Mouse (Mus musculus): ENCODE results near the gene Gm10428. TPM values are rescaled to one million over a fixed set of nuclear protein-coding genes. Genes with fewer than 3 reads are reported as not detected.
"Not testable (repeated sequence)": the region's sequence is repeated elsewhere in the genome, so short reads cannot be mapped to it uniquely, and the experiment has no call there.

Gm10428 gene
- polyA plus RNA-seq, 1 experiment from 2014 or later, result not detected

DNA sequence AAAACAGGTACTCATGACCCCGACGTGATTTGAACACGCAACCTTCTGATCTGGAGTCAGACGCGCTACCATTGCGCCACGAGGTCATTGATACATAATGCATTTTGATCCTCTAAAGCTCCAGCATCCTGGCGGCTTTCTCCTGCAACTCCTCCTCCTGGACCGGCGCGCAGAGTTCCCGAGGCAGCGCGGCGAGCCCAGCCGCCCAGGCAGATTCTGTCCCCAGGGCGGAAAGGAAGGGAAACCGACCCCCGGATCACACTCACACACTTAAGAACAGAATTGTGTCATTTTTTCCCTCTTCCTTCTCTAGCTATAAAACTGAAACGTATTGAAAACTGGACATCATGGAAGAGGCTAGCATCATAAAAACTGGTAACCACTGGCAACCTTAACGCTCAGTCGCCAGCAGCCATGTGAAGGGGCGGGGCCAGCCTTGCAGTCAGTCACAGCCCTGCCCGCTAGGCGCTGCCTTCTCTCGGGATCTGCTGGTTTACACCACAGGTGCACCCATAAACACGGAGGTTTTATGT is 6.8 kb upstream of the Gm10428 start:
- 2% methylated on average over 27 of the region's 27 CpGs for WGBS
- ATAC-seq (ENCODE audit: insufficient number of reproducible peaks, insufficient read depth, low FRiP score, low TSS enrichment), result no peak
- H3K4me3 ChIP-seq, result peak overlapping the region; percentile 38
- H3K9ac ChIP-seq, result no peak overlapping the region
- H3K4me2 ChIP-seq (replicated peaks), result peak overlapping the region; percentile 57
- no peaks in the 10 kb centered on the region for H3K9me3 ChIP-seq
- H3K36me3 ChIP-seq, result no peaks in the 10 kb centered on the region
- H3K4me1 ChIP-seq, result peaks cover 10% of the 10 kb centered on the region; the same call in 1 of the 2 replicates
- peaks cover 9% of the 10 kb centered on the region; the same call in 1 of the 2 replicates for H3K27me3 ChIP-seq
- no peak overlapping the region for H3K27ac ChIP-seq

- Histone ChIP-seq H3K27ac (no peak overlapping the region), H3K27me3 (peaks cover 9% of the 10 kb centered on the region; the same call in 1 of the 2 replicates), H3K9ac (no peak overlapping the region), H3K4me2 (replicated peaks) (no peak overlapping the region), H3K36me3 (no peaks in the 10 kb centered on the region), H3K4me3 (no peak overlapping the region), H3K9me3 (no peaks in the 10 kb centered on the region), H3K4me1 (peaks cover 5% of the 10 kb centered on the region; the same call in 1 of the 2 replicates)
- no peak for ATAC-seq (ENCODE audit: insufficient number of reproducible peaks, insufficient read depth, low FRiP score, low TSS enrichment)
- 67% methylated on average over 9 of the region's 9 CpGs for WGBS
Measured at GRCm38 (mm10) chr11:62747227-62747626, 5.7 kb upstream of the Gm10428 start.

GRCm38 (mm10) chr11:62748062-62748461 is 4.8 kb upstream of the Gm10428 start:
- Histone ChIP-seq H3K27me3 (peaks cover 9% of the 10 kb centered on the region; the same call in 1 of the 2 replicates), H3K9me3 (no peaks in the 10 kb centered on the region), H3K36me3 (no peaks in the 10 kb centered on the region), H3K4me3 (no peak overlapping the region), H3K9ac (no peak overlapping the region), H3K4me1 (peaks cover 5% of the 10 kb centered on the region; the same call in 1 of the 2 replicates), H3K27ac (no peak overlapping the region), H3K4me2 (replicated peaks) (no peak overlapping the region)
- no peak for ATAC-seq (ENCODE audit: insufficient number of reproducible peaks, insufficient read depth, low FRiP score, low TSS enrichment)
- WGBS, result 79% methylated on average over 4 of the region's 4 CpGs

DNA sequence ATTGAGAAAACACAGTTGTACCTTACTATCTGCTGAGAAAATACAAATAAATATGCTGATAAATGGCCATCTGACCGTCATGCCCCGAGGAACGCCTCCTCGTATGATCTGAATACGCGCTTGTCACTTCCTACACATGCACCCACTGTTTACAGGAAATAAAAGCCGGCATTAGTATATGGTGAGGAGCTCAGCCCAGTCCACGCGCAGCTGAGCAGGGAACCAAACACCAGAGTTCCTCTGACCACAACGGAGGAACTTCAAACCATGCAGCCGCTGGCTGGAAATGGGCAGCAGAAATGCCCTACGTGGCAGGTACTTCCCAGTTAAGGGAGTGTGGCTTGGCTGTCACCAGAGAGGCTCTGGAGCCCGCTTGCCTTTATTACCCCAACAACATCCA is 3.5 kb upstream of the Gm10428 start:
- not testable (repeated sequence) for H3K27me3 ChIP-seq; H3K4me3 ChIP-seq; H3K36me3 ChIP-seq; H3K9ac ChIP-seq; H3K4me2 ChIP-seq (replicated peaks); ATAC-seq (ENCODE audit: insufficient number of reproducible peaks, insufficient read depth, low FRiP score, low TSS enrichment); H3K27ac ChIP-seq; H3K9me3 ChIP-seq; H3K4me1 ChIP-seq
- 91% methylated on average over 13 of the region's 13 CpGs for WGBS

DNA sequence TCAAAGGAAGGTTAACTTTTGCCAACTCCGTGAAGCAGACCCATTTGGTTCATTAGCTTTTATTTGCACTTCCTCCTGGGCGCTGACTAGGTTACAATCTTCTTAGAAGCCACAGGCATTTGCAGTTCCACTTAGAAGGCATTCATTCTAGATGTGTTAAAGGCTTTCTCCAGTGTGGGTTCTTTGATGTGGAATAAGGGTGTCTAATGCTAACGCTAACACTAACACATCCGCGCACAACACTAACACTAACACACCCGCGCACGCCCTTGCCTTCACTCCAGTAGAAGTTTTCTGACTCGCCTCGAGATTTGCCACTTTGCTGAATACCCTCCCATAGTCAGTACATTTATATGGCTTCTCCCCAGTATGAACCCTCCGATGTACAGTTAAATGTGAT is 709 bp upstream of the Gm10428 start:
- Histone ChIP-seq H3K4me1 (0 out of 2 replicates have a peak, but pooled peaks cover 1% of the 10 kb centered on the region), H3K27me3 (peaks cover 9% of the 10 kb centered on the region; the same call in 1 of the 2 replicates), H3K27ac (no peak overlapping the region), H3K4me2 (replicated peaks) (no peak overlapping the region), H3K9ac (no peak overlapping the region), H3K9me3 (no peaks in the 10 kb centered on the region), H3K36me3 (no peaks in the 10 kb centered on the region), H3K4me3 (no peak overlapping the region)
- no peak for ATAC-seq (ENCODE audit: insufficient number of reproducible peaks, insufficient read depth, low FRiP score, low TSS enrichment)
- WGBS, result 81% methylated on average over 11 of the region's 11 CpGs

DNA sequence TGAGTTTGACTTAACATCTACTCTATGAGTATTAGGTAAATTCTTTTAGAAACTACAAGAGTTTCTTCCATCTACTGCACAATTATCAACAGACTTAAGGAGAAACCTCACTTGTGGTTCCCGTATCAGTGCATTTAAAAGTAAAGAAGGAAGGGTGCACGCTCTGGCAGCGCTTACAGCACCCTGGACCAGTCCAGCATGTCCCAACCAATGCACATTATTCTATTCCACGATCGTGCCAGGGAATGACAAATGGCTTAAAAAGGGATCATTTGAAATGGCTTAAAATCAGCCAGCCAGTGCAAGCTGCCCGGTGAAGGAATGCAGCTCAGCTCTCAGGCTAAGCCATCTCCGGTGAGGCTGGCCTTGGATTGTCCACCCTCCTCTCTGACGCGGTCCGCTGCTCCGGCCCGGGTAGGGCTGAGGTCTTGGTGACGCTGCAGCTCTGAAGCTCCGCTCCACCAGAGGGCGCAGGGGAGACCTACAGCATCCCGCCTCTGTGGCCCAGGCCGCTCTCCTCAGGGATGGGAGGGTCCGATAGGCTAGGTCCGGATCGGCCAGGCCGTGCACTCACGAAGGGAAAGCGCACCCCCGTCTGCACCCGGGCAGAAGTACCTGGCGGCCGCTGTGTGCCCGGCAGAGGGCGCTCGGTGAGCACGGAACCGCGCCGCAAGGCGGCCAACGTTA is 3.7 kb downstream of the Gm10428 start:
- WGBS, result 6% methylated on average over 36 of the region's 36 CpGs
- Histone ChIP-seq H3K9ac (0 out of 2 replicates have a peak overlapping the region, but pooled peaks have one; percentile 30), H3K4me2 (replicated peaks) (peak overlapping the region; percentile 50), H3K4me3 (peak overlapping the region; percentile 22), H3K36me3 (no peaks in the 10 kb centered on the region), H3K4me1 (0 out of 2 replicates have a peak, but pooled peaks cover 3% of the 10 kb centered on the region), H3K27me3 (peaks cover 4% of the 10 kb centered on the region), H3K27ac (no peak overlapping the region), H3K9me3 (no peaks in the 10 kb centered on the region)
- peak; percentile 98 for ATAC-seq (ENCODE audit: insufficient number of reproducible peaks, insufficient read depth, low FRiP score, low TSS enrichment)

DNA sequence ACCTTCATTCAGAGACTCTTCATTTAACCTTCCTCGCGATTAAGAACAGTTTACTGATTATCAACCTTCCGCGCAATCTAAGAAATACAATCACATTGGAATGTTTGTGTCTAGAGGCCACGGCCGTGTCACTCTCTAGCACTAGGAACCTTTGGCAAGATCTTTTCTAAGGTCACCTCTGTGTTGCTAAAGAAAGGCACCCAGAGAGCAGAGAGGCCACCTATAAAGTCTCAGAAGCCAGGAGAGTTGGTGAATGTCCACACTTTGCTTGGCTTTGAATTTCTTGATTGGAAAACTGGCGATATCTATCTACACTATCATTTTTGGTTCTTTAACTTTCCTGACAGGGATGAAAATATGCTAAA is 4.2 kb downstream of the Gm10428 start:
- peak overlapping the region; percentile 50 for H3K4me2 ChIP-seq (replicated peaks)
- no peaks in the 10 kb centered on the region for H3K36me3 ChIP-seq
- 6% methylated on average over 7 of the region's 7 CpGs for WGBS
- H3K27me3 ChIP-seq, result peaks cover 4% of the 10 kb centered on the region
- ATAC-seq (ENCODE audit: insufficient number of reproducible peaks, insufficient read depth, low FRiP score, low TSS enrichment), result no peak
- 0 out of 2 replicates have a peak overlapping the region, but pooled peaks have one; percentile 30 for H3K9ac ChIP-seq
- peak overlapping the region; percentile 22 for H3K4me3 ChIP-seq
- H3K9me3 ChIP-seq, result no peaks in the 10 kb centered on the region
- H3K4me1 ChIP-seq, result 0 out of 2 replicates have a peak, but pooled peaks cover 3% of the 10 kb centered on the region
- no peak overlapping the region for H3K27ac ChIP-seq

DNA sequence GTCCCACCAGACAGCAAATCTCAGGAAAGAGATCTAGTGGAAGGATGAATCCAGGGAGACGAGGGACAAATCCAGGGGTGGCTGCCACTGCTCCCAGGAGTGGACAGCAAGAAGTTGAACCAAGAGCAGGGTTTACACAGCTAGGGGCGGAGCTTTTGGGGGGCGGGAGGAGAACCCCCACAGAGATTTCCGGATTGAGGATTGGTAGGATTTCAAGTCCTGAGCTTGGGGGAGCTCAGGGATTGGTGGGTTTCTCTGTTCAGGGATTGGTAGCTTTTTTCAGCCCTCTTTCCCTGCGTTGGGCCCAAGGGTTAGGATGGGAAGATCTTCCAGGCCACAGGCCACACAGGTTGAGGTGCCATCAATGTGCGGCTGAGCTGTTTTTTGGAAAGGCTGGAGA is 5.0 kb downstream of the Gm10428 start:
- 0 out of 2 replicates have a peak, but pooled peaks cover 3% of the 10 kb centered on the region for H3K4me1 ChIP-seq
- WGBS, result 78% methylated on average over 6 of the region's 6 CpGs

DNA sequence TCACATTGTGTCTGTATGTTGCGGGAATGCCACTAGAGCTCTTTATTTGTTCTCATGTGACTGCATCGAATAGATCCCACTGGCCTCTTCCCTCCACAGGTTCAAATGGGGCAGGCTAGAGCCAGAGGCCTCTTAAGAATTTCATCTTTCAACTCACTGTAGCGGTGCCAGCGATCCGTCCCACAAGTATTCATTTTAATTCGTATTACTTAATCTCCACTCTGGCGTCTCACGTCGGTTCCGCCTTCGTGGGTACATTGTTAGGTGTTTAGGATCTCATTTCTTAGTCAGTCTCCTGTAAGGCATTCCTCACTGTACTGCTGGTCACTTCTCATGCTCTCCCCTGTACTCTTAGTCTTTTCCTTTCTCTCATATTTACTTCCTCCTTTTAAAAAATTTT is 5.6 kb downstream of the Gm10428 start:
- WGBS, result 88% methylated on average over 11 of the region's 11 CpGs
- Histone ChIP-seq H3K27me3 (peaks cover 4% of the 10 kb centered on the region), H3K36me3 (no peaks in the 10 kb centered on the region), H3K4me2 (replicated peaks) (no peak overlapping the region), H3K9ac (no peak overlapping the region), H3K9me3 (no peaks in the 10 kb centered on the region), H3K4me1 (0 out of 2 replicates have a peak, but pooled peaks cover 3% of the 10 kb centered on the region), H3K27ac (no peak overlapping the region), H3K4me3 (no peak overlapping the region)
- ATAC-seq (ENCODE audit: insufficient number of reproducible peaks, insufficient read depth, low FRiP score, low TSS enrichment), result no peak

More for the DNA sequence above, 5.0 kb downstream of the Gm10428 start:
- H3K27ac ChIP-seq, result no peak overlapping the region
- H3K27me3 ChIP-seq, result peaks cover 4% of the 10 kb centered on the region
- H3K4me3 ChIP-seq, result no peak overlapping the region
- H3K9ac ChIP-seq, result no peak overlapping the region
- no peaks in the 10 kb centered on the region for H3K36me3 ChIP-seq
- no peak overlapping the region for H3K4me2 ChIP-seq (replicated peaks)
- no peak for ATAC-seq (ENCODE audit: insufficient number of reproducible peaks, insufficient read depth, low FRiP score, low TSS enrichment)
- H3K9me3 ChIP-seq, result no peaks in the 10 kb centered on the region

DNA sequence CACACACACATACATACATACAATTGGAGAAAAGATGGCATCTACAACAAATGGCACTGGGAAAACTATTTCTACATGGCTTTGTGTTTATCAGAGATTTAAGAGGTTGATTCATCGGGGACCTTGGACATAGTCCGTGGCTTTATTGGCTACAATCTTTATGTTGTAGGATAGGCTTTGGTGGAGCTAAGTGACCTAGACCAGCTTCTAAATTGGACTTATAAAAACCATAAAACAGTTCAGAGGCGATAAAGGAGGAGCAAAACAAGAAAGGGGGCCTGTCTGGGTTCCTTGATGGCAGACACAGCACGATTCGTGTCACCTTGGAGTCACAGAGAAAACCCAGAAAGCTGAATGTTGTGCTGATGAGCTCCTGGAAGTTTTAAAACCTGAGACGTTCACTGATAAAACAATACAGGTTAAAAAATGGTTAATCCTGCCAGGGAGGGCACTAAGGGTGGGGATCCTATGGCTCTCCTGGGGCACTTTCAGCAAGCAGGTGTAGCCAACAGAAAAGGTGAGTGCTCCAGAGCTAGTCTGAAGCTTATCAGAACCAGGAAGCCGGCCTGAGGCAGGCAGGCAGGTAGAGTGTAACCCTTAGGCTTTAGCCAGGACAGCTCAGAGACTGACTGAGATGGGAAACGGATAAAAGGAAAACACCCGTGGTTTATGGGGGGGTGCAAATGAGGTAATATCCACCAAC is 8.0 kb downstream of the Gm10428 start:
- 0 out of 2 replicates have a peak, but pooled peaks cover 3% of the 10 kb centered on the region for H3K4me1 ChIP-seq
- H3K27ac ChIP-seq, result no peak overlapping the region
- H3K36me3 ChIP-seq, result no peaks in the 10 kb centered on the region
- no peak overlapping the region for H3K4me3 ChIP-seq
- no peak for ATAC-seq (ENCODE audit: insufficient number of reproducible peaks, insufficient read depth, low FRiP score, low TSS enrichment)
- no peak overlapping the region for H3K4me2 ChIP-seq (replicated peaks)
- H3K27me3 ChIP-seq, result peaks cover 4% of the 10 kb centered on the region
- no peak overlapping the region for H3K9ac ChIP-seq
- WGBS, result 74% methylated on average over 9 of the region's 9 CpGs
- H3K9me3 ChIP-seq, result no peaks in the 10 kb centered on the region

DNA sequence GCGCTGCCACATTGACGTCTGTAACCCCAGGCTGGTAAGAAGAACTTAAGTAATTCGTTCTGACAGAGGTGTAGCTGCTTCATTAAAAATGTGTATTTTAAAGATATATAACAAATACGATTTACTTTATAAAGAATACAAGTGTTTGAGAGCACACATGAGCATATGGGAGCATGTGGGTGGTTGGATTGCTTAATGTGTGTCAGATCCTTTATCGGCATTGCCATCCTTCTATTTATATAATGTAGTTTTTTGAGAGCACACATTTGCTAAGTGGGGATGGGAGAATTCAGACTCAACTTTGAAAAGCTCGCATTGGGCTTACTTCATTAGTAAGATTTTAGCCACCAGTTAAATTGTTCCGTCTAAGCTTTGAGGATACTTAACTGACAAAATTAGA is 23.6 kb downstream of the Gm10428 start:
- WGBS, result 93% methylated on average over 7 of the region's 7 CpGs
- Histone ChIP-seq H3K9me3 (peaks cover 53% of the 10 kb centered on the region), H3K4me1 (no peaks in the 10 kb centered on the region), H3K4me2 (replicated peaks) (no peak overlapping the region), H3K9ac (no peak overlapping the region), H3K36me3 (peaks cover 51% of the 10 kb centered on the region), H3K27me3 (no peaks in the 10 kb centered on the region), H3K27ac (no peak overlapping the region), H3K4me3 (no peak overlapping the region)
- ATAC-seq (ENCODE audit: insufficient number of reproducible peaks, insufficient read depth, low FRiP score, low TSS enrichment), result no peak
